Mouse (Mus musculus): Measurements from ENCODE around the gene Cd19. TPM values are rescaled to one million over a fixed set of nuclear protein-coding genes. Genes with fewer than 3 reads are reported as not detected.

Gene Cd19
- polyA plus RNA-seq, 1 experiment from 2014 or later: not detected

DNA sequence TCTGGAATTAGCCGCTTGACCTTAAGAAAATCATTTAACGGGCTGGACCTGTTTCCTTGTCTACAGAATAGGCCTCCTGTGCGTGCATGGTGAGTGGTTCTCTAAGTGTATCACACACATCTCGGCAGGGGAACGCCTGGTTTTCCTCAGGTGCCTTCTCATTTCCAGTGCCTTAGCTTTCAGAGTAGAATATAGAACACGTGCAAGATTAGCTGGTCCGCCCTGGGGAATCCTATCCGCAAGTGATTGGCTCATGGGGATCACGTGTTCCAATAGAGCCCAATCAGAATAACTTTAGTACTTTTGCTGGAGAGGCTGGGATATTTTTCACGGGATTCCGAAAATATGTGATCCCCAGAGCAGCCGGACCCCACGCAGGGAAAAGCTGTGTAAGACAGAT, 55.6 kb downstream of the Cd19 start:
- H3K9me3 ChIP-seq (ENCODE audit: control insufficient read depth, low read length): no peaks in the 10 kb centered on the region

More for the DNA sequence above, 55.6 kb downstream of the Cd19 start:
- no peak for ATAC-seq (ENCODE audit: low read depth)
- H3K9ac ChIP-seq (replicated peaks; ENCODE audit: low read depth, low read length): no peak overlapping the region
- WGBS: 82% methylated on average over 13 of the region's 13 CpGs
- no peaks in the 10 kb centered on the region for H3K36me3 ChIP-seq (ENCODE audit: control insufficient read depth, insufficient read depth, low read length)
- H3K4me2 ChIP-seq (ENCODE audit: low read depth, low read length): no peak overlapping the region
- H3K4me3 ChIP-seq (ENCODE audit: low read depth, low read length): no peak overlapping the region
- H3K27ac ChIP-seq (ENCODE audit: low read depth, low read length): no peak overlapping the region
- H3K27me3 ChIP-seq (ENCODE audit: control insufficient read depth, insufficient read depth, low read length): no peaks in the 10 kb centered on the region
- no peaks in the 10 kb centered on the region for H3K4me1 ChIP-seq (ENCODE audit: control insufficient read depth, insufficient read depth, low read length)

Small RNA genes lying within 50 kb of the gene (microRNA-seq; reads per million reads assigned to microRNA genes)
- gene Mir7058: not detected

Other genes with a start within 250 kb of the Cd19 start
- gene Xpo6, start 214.4 kb downstream of the Cd19 start, polyA plus RNA-seq (2014; fragmentation: Nextera tagmentation; extraction: Ambion mirVana): 68.3 and 77.2 TPM in 2 replicates
- gene Sbk1, start 142.3 kb downstream of the Cd19 start, polyA plus RNA-seq (2014; fragmentation: Nextera tagmentation; extraction: Ambion mirVana): 232 and 271 TPM in 2 replicates
- gene Lat, start 45.3 kb downstream of the Cd19 start, polyA plus RNA-seq (2014; fragmentation: Nextera tagmentation; extraction: Ambion mirVana): 1.0 and 1.3 TPM in 2 replicates
- 63.4 and 64.5 TPM in 2 replicates for gene Spns1, start 37.4 kb downstream of the Cd19 start, polyA plus RNA-seq (2014; fragmentation: Nextera tagmentation; extraction: Ambion mirVana)
- gene Nfatc2ip, start 18.2 kb downstream of the Cd19 start, polyA plus RNA-seq (2014; fragmentation: Nextera tagmentation; extraction: Ambion mirVana): 3.4 TPM in 2 replicates
- gene Rabep2, start 13.9 kb upstream of the Cd19 start, polyA plus RNA-seq (2014; fragmentation: Nextera tagmentation; extraction: Ambion mirVana): 19.8 and 22.3 TPM in 2 replicates
- gene Atp2a1, start 48.2 kb upstream of the Cd19 start, polyA plus RNA-seq (2014; fragmentation: Nextera tagmentation; extraction: Ambion mirVana): 0.79 and 1.1 TPM in 2 replicates
- gene Sh2b1, start 60.5 kb upstream of the Cd19 start, polyA plus RNA-seq (2014; fragmentation: Nextera tagmentation; extraction: Ambion mirVana): 59.5 and 61.1 TPM in 2 replicates
- gene Tufm, start 72.5 kb upstream of the Cd19 start, polyA plus RNA-seq (2014; fragmentation: Nextera tagmentation; extraction: Ambion mirVana): 133 and 137 TPM in 2 replicates
- gene Atxn2l, start 88.5 kb upstream of the Cd19 start, polyA plus RNA-seq (2014; fragmentation: Nextera tagmentation; extraction: Ambion mirVana): 68.5 and 68.9 TPM in 2 replicates
- 156 and 171 TPM in 2 replicates for gene Eif3c, start 151.5 kb upstream of the Cd19 start, polyA plus RNA-seq (2014; fragmentation: Nextera tagmentation; extraction: Ambion mirVana)
- gene Apobr, start 170.1 kb upstream of the Cd19 start, polyA plus RNA-seq (2014; fragmentation: Nextera tagmentation; extraction: Ambion mirVana): 0.06 and 0.70 TPM in 2 replicates
- gene Cln3, start 170.9 kb upstream of the Cd19 start, polyA plus RNA-seq (2014; fragmentation: Nextera tagmentation; extraction: Ambion mirVana): 24.9 and 26.6 TPM in 2 replicates
- not detected in 2 replicates for gene Il27, start 180.1 kb upstream of the Cd19 start, polyA plus RNA-seq (2014; fragmentation: Nextera tagmentation; extraction: Ambion mirVana)
- gene Nupr1, start 216.0 kb upstream of the Cd19 start, polyA plus RNA-seq (2014; fragmentation: Nextera tagmentation; extraction: Ambion mirVana): 2.2 and 10.8 TPM in 2 replicates
- 58.0 and 61.5 TPM in 2 replicates for gene Sgf29, start 234.4 kb upstream of the Cd19 start, polyA plus RNA-seq (2014; fragmentation: Nextera tagmentation; extraction: Ambion mirVana)